Mouse (Mus musculus): Measurements from ENCODE around the gene Ttll11. TPM values are rescaled to one million over a fixed set of nuclear protein-coding genes. Genes with fewer than 3 reads are reported as not detected.

The Ttll11 gene
- polyA plus RNA-seq, 1 experiment, result 0.91 TPM

DNA sequence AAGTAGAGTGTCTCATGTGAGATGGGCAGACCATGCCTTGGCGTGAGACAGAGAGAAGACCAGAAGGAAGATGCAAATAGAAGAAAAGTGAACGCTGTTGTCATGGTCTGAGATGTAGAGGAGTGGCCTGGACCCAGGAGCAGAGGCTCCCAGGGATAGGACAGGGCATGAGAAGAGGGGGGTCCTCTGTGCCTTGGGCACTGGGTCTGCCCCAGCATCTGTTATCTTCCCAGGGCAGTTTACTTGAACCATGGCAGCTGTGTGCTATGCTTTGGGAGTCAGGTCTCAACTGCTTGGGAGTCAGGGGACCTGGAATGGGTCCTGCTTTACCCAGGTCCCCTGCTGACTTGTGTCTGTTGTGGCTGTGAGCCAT, 167.2 kb downstream of the Ttll11 start:
- H3K36me3 ChIP-seq (ENCODE audit: control insufficient read depth, insufficient read depth, low read length), result no peaks in the 10 kb centered on the region
- H3K27me3 ChIP-seq (ENCODE audit: control insufficient read depth, insufficient read depth, low read length), result no peaks in the 10 kb centered on the region
- no peak overlapping the region for H3K27ac ChIP-seq (ENCODE audit: insufficient read depth, low read depth, low read length)
- H3K4me1 ChIP-seq (ENCODE audit: control insufficient read depth, insufficient read depth, insufficient read length, low read length), result peaks cover 2% of the 10 kb centered on the region; the same call in 1 of the 2 replicates
- H3K4me3 ChIP-seq (ENCODE audit: low read depth, low read length), result no peak overlapping the region
- 52% methylated on average over 2 of the region's 2 CpGs for WGBS
- TF ChIP-seq CTCF (IDR thresholded peaks at IDR 0.05; ENCODE audit: extremely low read depth, insufficient read length, insufficient replicate concordance, low read depth, low read length) (no peak), POLR2A (IDR thresholded peaks at IDR 0.05; ENCODE audit: low read depth, low read length) (no peak)

- TF ChIP-seq CTCF (IDR thresholded peaks at IDR 0.05; ENCODE audit: extremely low read depth, insufficient read length, insufficient replicate concordance, low read depth, low read length), result no peak
- TF ChIP-seq POLR2A (IDR thresholded peaks at IDR 0.05; ENCODE audit: low read depth, low read length), result no peak
- Histone ChIP-seq H3K27ac (ENCODE audit: insufficient read depth, low read depth, low read length) (no peak overlapping the region), H3K4me3 (ENCODE audit: low read depth, low read length) (no peak overlapping the region), H3K4me1 (ENCODE audit: control insufficient read depth, insufficient read depth, insufficient read length, low read length) (peaks cover 2% of the 10 kb centered on the region; the same call in 1 of the 2 replicates), H3K36me3 (ENCODE audit: control insufficient read depth, insufficient read depth, low read length) (no peaks in the 10 kb centered on the region), H3K27me3 (ENCODE audit: control insufficient read depth, insufficient read depth, low read length) (no peaks in the 10 kb centered on the region)
- 61% methylated on average over 14 of the region's 14 CpGs for WGBS
Measured at GRCm38 (mm10) chr2:35811801-35812560, 167.7 kb downstream of the Ttll11 start.

DNA sequence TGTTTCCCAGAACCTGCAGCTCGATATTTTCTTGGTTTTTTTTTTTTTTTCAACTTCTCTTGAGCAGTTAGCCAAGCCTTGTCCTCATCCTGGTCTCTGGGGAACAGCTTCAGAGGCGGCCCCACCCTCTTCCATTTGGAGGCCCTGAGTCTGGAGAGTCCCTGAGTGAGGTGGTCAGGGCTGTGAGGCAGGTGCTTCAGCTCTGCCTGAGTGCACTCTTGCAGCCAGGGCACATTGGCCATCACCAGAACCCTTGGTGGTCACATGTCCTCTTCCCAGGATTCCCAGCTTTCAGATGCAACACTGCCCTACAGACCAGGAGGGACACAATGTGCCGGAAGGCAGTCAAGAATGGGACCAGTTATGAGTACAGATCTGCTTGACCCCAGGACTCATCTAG, 169.7 kb downstream of the Ttll11 start:
- Histone ChIP-seq H3K27me3 (ENCODE audit: control insufficient read depth, insufficient read depth, low read length) (no peaks in the 10 kb centered on the region), H3K27ac (ENCODE audit: insufficient read depth, low read depth, low read length) (no peak overlapping the region), H3K4me1 (ENCODE audit: control insufficient read depth, insufficient read depth, insufficient read length, low read length) (peaks cover 2% of the 10 kb centered on the region; the same call in 1 of the 2 replicates), H3K36me3 (ENCODE audit: control insufficient read depth, insufficient read depth, low read length) (no peaks in the 10 kb centered on the region), H3K4me3 (ENCODE audit: low read depth, low read length) (no peak overlapping the region)
- TF ChIP-seq CTCF (IDR thresholded peaks at IDR 0.05; ENCODE audit: extremely low read depth, insufficient read length, insufficient replicate concordance, low read depth, low read length) (no peak), POLR2A (IDR thresholded peaks at IDR 0.05; ENCODE audit: low read depth, low read length) (no peak)
- WGBS, result 72% methylated on average over 3 of the region's 3 CpGs

DNA sequence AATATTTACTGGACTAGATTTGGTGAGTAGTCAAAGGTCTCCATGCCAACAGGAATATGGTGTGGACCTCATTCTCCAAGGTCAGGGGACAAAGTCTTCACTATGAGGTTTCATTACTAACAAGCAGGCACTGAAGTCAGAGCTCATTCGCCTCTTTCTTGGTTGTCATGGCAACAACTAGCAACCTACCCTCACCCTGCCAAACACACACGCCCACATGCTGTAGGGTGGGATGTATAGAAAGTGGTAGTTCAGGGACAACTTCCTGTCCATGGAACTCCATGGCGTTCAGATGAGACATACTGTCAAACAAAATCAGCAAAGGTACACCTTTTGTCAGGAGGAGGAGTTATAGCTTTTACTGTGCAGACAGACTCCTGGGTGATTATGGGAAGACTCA, 170.6 kb downstream of the Ttll11 start:
- 28% methylated on average over 3 of the region's 3 CpGs for WGBS
- TF ChIP-seq CTCF (IDR thresholded peaks at IDR 0.05; ENCODE audit: extremely low read depth, insufficient read length, insufficient replicate concordance, low read depth, low read length) (no peak), POLR2A (IDR thresholded peaks at IDR 0.05; ENCODE audit: low read depth, low read length) (no peak)
- Histone ChIP-seq H3K4me1 (ENCODE audit: control insufficient read depth, insufficient read depth, insufficient read length, low read length) (peaks cover 2% of the 10 kb centered on the region; the same call in 1 of the 2 replicates), H3K4me3 (ENCODE audit: low read depth, low read length) (no peak overlapping the region), H3K27ac (ENCODE audit: insufficient read depth, low read depth, low read length) (no peak overlapping the region), H3K36me3 (ENCODE audit: control insufficient read depth, insufficient read depth, low read length) (no peaks in the 10 kb centered on the region), H3K27me3 (ENCODE audit: control insufficient read depth, insufficient read depth, low read length) (no peaks in the 10 kb centered on the region)

DNA sequence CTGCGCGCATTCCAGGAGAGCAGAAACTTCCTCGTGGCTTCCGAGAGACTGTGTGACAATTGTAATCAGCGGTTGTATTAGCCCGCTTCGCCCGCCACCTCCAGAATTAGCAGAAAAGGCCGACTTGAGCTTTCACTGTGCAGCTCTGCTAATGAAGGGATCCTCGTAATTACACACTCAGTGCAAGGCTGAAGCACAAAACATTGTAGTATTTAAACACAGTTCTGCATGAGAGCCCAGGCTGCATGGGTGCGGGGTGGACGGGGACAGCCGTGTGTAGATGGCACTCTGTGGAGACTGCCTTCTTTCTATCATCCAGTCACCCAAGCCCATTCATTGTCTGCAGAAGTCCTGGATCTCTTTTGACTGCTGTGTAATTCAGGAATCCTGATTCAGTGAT, 173.8 kb downstream of the Ttll11 start:
- 73% methylated on average over 13 of the region's 13 CpGs for WGBS
- Histone ChIP-seq H3K4me3 (ENCODE audit: low read depth, low read length) (no peak overlapping the region), H3K27ac (ENCODE audit: insufficient read depth, low read depth, low read length) (no peak overlapping the region), H3K27me3 (ENCODE audit: control insufficient read depth, insufficient read depth, low read length) (no peaks in the 10 kb centered on the region), H3K36me3 (ENCODE audit: control insufficient read depth, insufficient read depth, low read length) (no peaks in the 10 kb centered on the region), H3K4me1 (ENCODE audit: control insufficient read depth, insufficient read depth, insufficient read length, low read length) (peaks cover 2% of the 10 kb centered on the region; the same call in 1 of the 2 replicates)
- TF ChIP-seq POLR2A (IDR thresholded peaks at IDR 0.05; ENCODE audit: low read depth, low read length), result no peak

- 79% methylated on average over 11 of the region's 11 CpGs for WGBS
- no peak overlapping the region for H3K27ac ChIP-seq (ENCODE audit: insufficient read depth, low read depth, low read length)
- no peak overlapping the region for H3K4me3 ChIP-seq (ENCODE audit: low read depth, low read length)
- H3K4me1 ChIP-seq (ENCODE audit: control insufficient read depth, insufficient read depth, insufficient read length, low read length), result no peaks in the 10 kb centered on the region
- TF ChIP-seq POLR2A (IDR thresholded peaks at IDR 0.05; ENCODE audit: low read depth, low read length) (no peak), CTCF (IDR thresholded peaks at IDR 0.05; ENCODE audit: extremely low read depth, insufficient read length, insufficient replicate concordance, low read depth, low read length) (no peak)
- no peaks in the 10 kb centered on the region for H3K27me3 ChIP-seq (ENCODE audit: control insufficient read depth, insufficient read depth, low read length)
- no peaks in the 10 kb centered on the region for H3K36me3 ChIP-seq (ENCODE audit: control insufficient read depth, insufficient read depth, low read length)
Measured at GRCm38 (mm10) chr2:35803095-35803494, 176.6 kb downstream of the Ttll11 start.

- H3K4me3 ChIP-seq (ENCODE audit: low read depth, low read length), result no peak overlapping the region
- 96% methylated on average over 2 of the region's 2 CpGs for whole genome bisulfite sequencing
- no peaks in the 10 kb centered on the region for H3K27me3 ChIP-seq (ENCODE audit: control insufficient read depth, insufficient read depth, low read length)
- H3K36me3 ChIP-seq (ENCODE audit: control insufficient read depth, insufficient read depth, low read length), result no peaks in the 10 kb centered on the region
- H3K27ac ChIP-seq (ENCODE audit: insufficient read depth, low read depth, low read length), result no peak overlapping the region
- H3K4me1 ChIP-seq (ENCODE audit: control insufficient read depth, insufficient read depth, insufficient read length, low read length), result no peaks in the 10 kb centered on the region
- TF ChIP-seq CTCF (IDR thresholded peaks at IDR 0.05; ENCODE audit: extremely low read depth, insufficient read length, insufficient replicate concordance, low read depth, low read length) (no peak), POLR2A (IDR thresholded peaks at IDR 0.05; ENCODE audit: low read depth, low read length) (no peak)
Measured at GRCm38 (mm10) chr2:35801759-35802158, 178.0 kb downstream of the Ttll11 start.
